Mouse (Mus musculus): ENCODE results near the gene Gm49776. TPM values are rescaled to one million over a fixed set of nuclear protein-coding genes. Genes with fewer than 3 reads are reported as not detected.

Gene Gm49776
- polyA plus RNA-seq, 1 experiment from 2014 or later: 3.3 TPM

DNA sequence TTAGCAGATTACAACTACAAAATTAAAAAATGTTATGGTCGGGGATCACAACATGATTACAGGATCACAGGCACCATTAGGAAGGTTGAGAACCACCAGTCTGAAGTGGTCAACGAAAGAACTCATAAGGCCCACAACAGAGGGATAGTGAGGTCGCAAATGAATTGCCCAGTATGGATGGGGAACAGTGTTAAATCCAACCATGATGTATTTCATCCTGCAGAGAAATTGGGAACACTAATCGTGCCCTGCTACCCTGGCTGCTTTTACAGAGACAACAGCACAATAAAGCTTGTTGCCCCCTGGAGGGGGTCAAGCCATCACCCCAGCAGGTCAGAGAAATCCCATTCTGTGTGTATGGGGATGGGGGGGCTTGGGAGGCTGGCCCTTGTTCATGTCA, 7.9 kb downstream of the Gm49776 start:
- H3K36me3 ChIP-seq: peaks cover 69% of the 10 kb centered on the region
- H3K27me3 ChIP-seq: no peaks in the 10 kb centered on the region
- H3K9ac ChIP-seq (replicated peaks): peak overlapping the region; percentile 97
- WGBS: 66% methylated on average over 4 of the region's 4 CpGs
- peak overlapping the region; percentile 92 for H3K4me3 ChIP-seq (replicated peaks)
- no peak for ATAC-seq (ENCODE audit: insufficient number of reproducible peaks, insufficient read depth, low FRiP score, low TSS enrichment, low read depth)
- peak overlapping the region; percentile 95 for H3K4me2 ChIP-seq
- peak overlapping the region; percentile 93; the same call in 1 of the 2 replicates for H3K27ac ChIP-seq
- H3K4me1 ChIP-seq (replicated peaks): peaks cover 37% of the 10 kb centered on the region
- H3K9me3 ChIP-seq: no peaks in the 10 kb centered on the region

DNA sequence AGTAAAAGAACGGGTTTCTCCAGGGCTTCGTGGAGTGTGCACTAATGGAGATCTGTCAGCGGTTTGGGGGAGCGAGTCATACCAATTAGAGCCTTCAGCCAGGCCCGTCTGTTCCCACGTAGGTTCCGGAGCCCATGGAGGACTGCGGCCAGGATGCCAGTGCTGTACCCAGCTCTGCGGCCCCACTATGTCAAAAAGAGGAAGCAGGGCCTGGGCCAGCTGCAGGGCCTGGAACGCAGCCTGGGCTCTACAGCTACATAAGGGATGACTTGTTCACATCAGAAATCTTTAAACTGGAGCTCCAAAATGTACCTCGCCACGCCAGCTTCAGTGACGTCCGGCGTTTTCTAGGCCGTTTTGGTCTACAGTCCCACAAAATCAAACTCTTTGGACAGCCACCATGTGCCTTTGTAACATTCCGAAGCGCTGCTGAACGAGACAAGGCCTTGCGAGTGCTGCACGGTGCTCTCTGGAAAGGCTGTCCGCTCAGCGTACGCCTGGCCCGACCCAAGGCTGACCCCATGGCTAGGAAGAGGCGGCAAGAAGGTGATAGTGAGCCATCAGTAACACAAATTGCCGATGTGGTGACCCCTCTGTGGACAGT, 8.7 kb downstream of the Gm49776 start:
- H3K27ac ChIP-seq: peak overlapping the region; percentile 93
- H3K4me2 ChIP-seq: peak overlapping the region; percentile 95
- H3K9ac ChIP-seq (replicated peaks): peak overlapping the region; percentile 97
- H3K4me3 ChIP-seq (replicated peaks): peak overlapping the region; percentile 92
- WGBS: 5% methylated on average over 27 of the region's 27 CpGs
- H3K36me3 ChIP-seq: peaks cover 69% of the 10 kb centered on the region
- ATAC-seq (ENCODE audit: insufficient number of reproducible peaks, insufficient read depth, low FRiP score, low TSS enrichment, low read depth): peak; percentile 9
- peaks cover 37% of the 10 kb centered on the region for H3K4me1 ChIP-seq (replicated peaks)
- H3K9me3 ChIP-seq: no peaks in the 10 kb centered on the region
- H3K27me3 ChIP-seq: no peaks in the 10 kb centered on the region

DNA sequence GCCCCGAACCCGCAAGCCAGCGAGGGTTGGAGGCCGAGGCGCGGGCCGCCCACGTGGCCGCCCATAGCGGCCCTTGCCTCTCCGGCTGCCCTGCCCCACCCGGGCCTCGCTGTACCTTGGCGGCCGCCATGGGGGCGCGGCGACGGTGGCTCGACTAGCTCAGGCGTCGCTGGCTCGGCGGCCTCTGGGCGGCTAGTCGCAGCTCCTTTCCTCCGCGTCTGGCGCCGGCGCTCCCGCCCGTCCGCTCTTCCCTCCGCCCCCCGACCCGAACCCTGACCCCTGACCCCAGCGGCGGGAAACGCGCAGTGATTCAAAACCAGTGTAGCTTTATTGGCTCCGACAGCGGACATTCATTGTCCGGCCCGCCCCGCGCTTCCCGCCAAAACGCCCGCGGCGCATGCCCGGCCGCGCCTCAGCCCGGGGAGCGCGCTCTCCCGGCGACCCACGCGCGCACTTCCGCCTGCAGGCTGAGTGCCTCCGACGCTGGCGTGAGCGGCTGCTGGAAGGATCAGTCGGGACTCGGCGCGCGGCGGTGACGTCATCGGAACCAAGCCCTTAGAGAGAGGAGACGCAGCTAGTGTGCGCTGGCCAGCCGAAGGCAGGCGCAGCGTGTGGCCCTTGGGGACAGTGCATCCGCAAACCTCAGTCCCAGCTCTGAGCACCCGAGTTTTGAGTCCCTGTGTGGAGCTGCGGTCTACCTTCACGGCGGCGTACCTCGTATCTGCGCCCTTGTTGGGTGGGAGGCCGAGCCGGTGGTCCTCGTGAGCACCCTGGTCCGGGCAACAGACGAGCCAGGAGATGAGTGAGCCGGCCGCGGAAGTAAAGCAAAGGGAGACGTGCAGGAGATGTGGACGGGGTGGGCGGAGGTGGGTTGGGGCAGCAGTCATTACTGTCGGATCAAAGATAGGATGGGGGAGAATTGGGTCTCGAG, 9.4 kb downstream of the Gm49776 start, which contains the start of the genes Trmt2a and Ranbp1:
Trmt2a (plus strand) TSS at position 247 of the 931 bp plus-strand sequence.
Ranbp1 (minus strand) TSS at position 300 of the 931 bp plus-strand sequence.
- Histone ChIP-seq H3K27me3 (no peaks in the 10 kb centered on the region), H3K4me1 (replicated peaks) (peaks cover 37% of the 10 kb centered on the region), H3K9me3 (no peaks in the 10 kb centered on the region), H3K36me3 (peaks cover 69% of the 10 kb centered on the region), H3K9ac (replicated peaks) (peak within 1 kb of the TSS; percentile 97), H3K27ac (peak within 1 kb of the TSS; percentile 93), H3K4me2 (peak within 1 kb of the TSS; percentile 95), H3K4me3 (replicated peaks) (peak within 1 kb of the TSS; percentile 92)
- under 1% methylated on average over 93 of the region's 102 CpGs for WGBS
- peak; percentile 96 for ATAC-seq (ENCODE audit: insufficient number of reproducible peaks, insufficient read depth, low FRiP score, low TSS enrichment, low read depth)

DNA sequence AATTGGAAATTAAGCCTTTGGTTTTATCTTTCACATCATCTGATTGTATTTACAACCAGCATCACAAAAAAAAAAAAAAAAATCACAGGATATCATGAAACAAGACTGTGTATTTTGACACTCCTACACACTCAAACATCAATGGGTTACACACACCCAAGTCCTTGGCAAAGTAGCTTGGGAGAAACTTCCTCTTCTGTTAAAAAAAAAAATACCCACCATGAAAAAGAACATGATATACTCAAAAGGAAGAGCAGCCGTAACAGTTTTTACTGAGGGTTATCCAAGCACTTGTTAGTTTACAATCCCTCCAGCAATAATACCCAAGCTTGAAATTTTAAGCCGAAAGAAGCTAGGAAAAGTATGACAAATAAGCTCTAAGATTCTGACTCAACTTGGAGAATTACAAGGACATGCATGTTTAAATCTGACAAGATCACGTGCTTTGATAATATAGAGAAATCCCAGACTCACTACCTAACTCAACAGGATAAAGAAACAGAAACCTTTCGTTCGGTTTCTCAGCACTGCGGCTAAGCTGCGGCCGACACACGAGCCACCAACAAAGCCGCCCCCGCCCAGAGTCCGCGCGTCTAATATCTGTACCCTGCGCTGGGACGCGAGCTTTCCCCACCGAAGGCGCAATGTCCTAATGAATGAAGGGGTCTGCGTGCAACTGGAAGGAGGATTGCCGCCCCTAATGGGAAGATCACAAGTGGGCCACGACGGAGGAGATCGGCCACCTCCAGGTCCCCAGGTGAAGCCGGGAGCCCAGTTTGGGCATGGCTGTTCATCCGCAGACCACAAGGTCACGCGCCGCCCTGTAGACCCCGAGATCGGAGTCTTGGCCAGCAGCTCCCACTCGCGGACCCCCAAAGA, 10.4 kb downstream of the Gm49776 start:
- WGBS: under 1% methylated on average over 33 of the region's 33 CpGs

DNA sequence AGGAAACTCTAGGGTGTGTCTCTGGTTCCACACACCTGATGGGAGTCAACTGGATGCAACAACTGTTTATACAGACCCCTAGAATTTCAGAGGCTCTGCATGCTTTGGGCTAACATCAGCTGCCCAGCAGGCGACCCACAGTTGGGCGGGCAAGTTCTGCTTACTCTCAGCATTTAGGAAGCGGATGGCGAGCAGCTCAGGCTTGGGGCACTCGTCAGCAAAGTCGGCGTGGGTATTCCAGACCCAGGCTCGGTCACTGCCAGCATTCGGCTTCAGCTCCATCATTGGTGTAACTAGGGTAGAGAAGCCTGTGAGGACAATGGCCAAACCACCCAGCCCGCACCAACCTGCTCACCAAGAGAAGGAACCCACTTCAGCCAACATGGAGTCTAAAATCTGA, 16.5 kb downstream of the Gm49776 start:
- peaks cover 92% of the 10 kb centered on the region for H3K36me3 ChIP-seq
- no peak for ATAC-seq (ENCODE audit: insufficient number of reproducible peaks, insufficient read depth, low FRiP score, low TSS enrichment, low read depth)
- H3K9me3 ChIP-seq: no peaks in the 10 kb centered on the region
- H3K27ac ChIP-seq: no peak overlapping the region
- H3K4me2 ChIP-seq: no peak overlapping the region
- 95% methylated on average over 10 of the region's 10 CpGs for WGBS
- no peak overlapping the region for H3K4me3 ChIP-seq (replicated peaks)
- no peaks in the 10 kb centered on the region for H3K27me3 ChIP-seq
- no peak overlapping the region for H3K9ac ChIP-seq (replicated peaks)
- peaks cover 7% of the 10 kb centered on the region for H3K4me1 ChIP-seq (replicated peaks)

More for the DNA sequence above, 10.4 kb downstream of the Gm49776 start:
- Histone ChIP-seq H3K36me3 (peaks cover 69% of the 10 kb centered on the region), H3K27ac (peak overlapping the region; percentile 93), H3K4me1 (replicated peaks) (peaks cover 37% of the 10 kb centered on the region), H3K27me3 (no peaks in the 10 kb centered on the region), H3K9ac (replicated peaks) (peak overlapping the region; percentile 97), H3K4me2 (peak overlapping the region; percentile 95), H3K4me3 (replicated peaks) (peak overlapping the region; percentile 92), H3K9me3 (no peaks in the 10 kb centered on the region)
- ATAC-seq (ENCODE audit: insufficient number of reproducible peaks, insufficient read depth, low FRiP score, low TSS enrichment, low read depth): no peak

DNA sequence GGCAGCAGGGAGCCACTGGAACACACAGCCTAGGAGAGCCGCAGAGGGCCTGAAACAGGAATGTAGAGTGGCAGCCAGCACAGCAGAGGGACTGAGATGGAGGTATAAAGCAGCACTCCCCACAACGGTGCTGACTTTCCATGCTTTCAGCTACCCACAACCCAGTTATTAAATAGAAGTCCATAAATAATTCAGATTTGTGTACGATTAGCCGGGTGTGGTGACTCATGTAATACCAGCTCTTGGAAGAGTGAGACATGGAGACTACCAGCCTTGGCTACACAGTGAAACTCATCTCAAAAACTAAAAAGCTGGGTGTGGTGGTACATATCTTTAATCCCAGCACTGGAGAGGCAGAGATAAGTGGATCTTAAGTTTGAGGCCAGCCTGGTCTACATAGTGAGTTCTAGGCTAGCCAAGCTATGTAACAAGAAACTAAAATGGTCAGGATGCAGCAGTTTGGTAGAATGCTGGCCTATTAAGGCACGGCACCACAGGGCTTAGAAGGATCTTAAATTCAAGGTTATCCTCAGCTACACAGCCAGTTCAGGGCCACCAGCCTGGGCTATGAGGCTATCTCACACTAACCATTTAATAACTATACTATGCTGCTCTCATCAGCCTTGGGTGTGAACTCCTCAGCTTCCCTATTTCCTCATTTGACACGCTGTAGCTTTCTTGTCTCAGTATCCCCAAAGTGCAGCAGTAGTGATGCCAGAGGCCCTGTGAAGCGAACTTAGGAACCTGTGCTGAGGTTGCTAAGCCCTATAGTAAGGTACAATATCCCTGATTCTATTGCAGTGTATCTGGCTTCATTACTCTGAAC, 21.2 kb downstream of the Gm49776 start:
- Histone ChIP-seq H3K36me3 (peaks cover 45% of the 10 kb centered on the region), H3K9me3 (no peaks in the 10 kb centered on the region), H3K4me2 (peak overlapping the region; percentile 93), H3K4me1 (replicated peaks) (peaks cover 25% of the 10 kb centered on the region), H3K4me3 (replicated peaks) (no peak overlapping the region), H3K27me3 (no peaks in the 10 kb centered on the region), H3K27ac (no peak overlapping the region; the same call in 1 of the 2 replicates), H3K9ac (replicated peaks) (peak overlapping the region; percentile 85; the same call in 1 of the 2 replicates)
- no peak for ATAC-seq (ENCODE audit: insufficient number of reproducible peaks, insufficient read depth, low FRiP score, low TSS enrichment, low read depth)
- 74% methylated on average over 7 of the region's 7 CpGs for WGBS

DNA sequence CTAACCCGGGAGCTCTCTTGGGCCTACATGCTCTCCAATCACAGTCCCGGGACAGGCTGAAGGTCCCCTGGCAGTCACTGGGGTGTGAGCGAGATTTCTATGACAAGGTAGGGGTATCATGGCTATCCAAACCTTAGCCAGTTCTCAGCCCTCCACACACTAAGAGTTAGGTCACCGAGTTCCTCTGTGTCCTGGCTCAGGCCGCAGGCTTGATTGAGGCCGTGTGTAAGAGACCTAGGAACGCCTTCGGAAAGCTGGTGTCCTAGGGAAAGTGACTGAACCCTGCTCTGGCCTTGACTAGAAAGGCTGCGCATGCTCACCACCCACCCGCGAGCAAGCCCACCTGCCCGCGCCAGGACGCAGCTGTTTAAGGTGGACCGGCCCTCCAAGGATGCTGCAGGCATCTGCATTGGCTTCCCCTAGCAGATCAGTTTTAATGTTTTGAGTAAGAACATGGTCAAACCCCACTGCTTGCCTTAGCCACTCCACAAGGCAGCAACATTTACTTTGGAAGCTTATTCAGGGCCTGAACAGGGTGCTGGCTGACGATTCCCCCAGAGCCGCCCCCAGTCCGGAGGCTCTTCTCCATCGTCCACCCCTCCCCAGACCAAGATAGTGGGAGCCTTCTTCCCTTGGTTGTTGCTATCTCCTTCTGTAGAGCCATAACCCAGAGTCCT, 22.6 kb downstream of the Gm49776 start:
- ATAC-seq (ENCODE audit: insufficient number of reproducible peaks, insufficient read depth, low FRiP score, low TSS enrichment, low read depth): peak; percentile 58; the same call in 1 of the 2 replicates
- Histone ChIP-seq H3K9ac (replicated peaks) (peak overlapping the region; percentile 85), H3K4me1 (replicated peaks) (peaks cover 25% of the 10 kb centered on the region), H3K4me3 (replicated peaks) (peak overlapping the region; percentile 83), H3K9me3 (no peaks in the 10 kb centered on the region), H3K27ac (peak overlapping the region; percentile 92), H3K4me2 (peak overlapping the region; percentile 93), H3K27me3 (no peaks in the 10 kb centered on the region), H3K36me3 (peaks cover 33% of the 10 kb centered on the region)
- WGBS: 7% methylated on average over 19 of the region's 19 CpGs

DNA sequence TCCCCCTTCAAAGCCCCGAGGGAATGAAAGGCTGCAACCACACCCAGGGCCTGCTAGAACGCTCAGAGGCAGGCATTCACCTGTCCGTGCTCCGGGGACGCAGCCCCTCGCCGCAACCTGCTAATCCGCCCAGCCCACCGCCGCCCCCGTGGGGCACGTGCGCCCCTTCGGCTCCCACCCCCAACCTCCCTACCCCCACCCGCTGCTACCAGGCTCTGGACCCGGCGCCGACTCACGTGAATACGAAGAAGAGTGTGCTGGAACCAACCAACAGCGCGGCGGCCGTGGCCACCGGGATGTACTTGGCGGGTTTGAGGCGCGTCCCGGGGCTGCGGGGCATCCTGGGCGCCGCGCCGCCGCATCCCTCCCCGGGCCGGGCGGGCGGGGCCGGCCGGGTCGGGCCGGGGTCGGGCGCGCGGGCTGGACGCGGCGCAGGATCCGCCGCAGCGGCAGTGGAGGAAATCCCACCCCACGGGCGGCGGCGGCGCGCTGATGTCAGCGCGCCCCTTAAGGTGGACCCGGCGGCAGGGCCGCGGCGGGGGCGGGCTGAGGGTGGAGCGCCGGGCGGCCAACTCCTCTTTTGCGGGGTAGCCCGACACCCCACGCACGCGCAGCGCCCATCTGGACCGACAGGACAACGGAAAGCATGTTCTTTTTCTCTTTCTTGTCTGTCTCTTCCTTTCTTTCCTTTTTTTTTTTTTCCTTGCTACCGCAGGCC, 23.3 kb downstream of the Gm49776 start, which contains the start of gene Zdhhc8:
Zdhhc8 (minus strand) TSS at position 466 of the 718 bp plus-strand sequence.
- peaks cover 29% of the 10 kb centered on the region for H3K36me3 ChIP-seq
- no peaks in the 10 kb centered on the region for H3K9me3 ChIP-seq
- H3K4me2 ChIP-seq: peak within 1 kb of the TSS; percentile 93
- H3K27ac ChIP-seq: peak within 1 kb of the TSS; percentile 92
- peaks cover 31% of the 10 kb centered on the region for H3K4me1 ChIP-seq (replicated peaks)
- ATAC-seq (ENCODE audit: insufficient number of reproducible peaks, insufficient read depth, low FRiP score, low TSS enrichment, low read depth): peak; percentile 72
- under 1% methylated on average over 68 of the region's 79 CpGs for WGBS
- peak within 1 kb of the TSS; percentile 83 for H3K4me3 ChIP-seq (replicated peaks)
- H3K27me3 ChIP-seq: no peaks in the 10 kb centered on the region
- H3K9ac ChIP-seq (replicated peaks): peak within 1 kb of the TSS; percentile 85

DNA sequence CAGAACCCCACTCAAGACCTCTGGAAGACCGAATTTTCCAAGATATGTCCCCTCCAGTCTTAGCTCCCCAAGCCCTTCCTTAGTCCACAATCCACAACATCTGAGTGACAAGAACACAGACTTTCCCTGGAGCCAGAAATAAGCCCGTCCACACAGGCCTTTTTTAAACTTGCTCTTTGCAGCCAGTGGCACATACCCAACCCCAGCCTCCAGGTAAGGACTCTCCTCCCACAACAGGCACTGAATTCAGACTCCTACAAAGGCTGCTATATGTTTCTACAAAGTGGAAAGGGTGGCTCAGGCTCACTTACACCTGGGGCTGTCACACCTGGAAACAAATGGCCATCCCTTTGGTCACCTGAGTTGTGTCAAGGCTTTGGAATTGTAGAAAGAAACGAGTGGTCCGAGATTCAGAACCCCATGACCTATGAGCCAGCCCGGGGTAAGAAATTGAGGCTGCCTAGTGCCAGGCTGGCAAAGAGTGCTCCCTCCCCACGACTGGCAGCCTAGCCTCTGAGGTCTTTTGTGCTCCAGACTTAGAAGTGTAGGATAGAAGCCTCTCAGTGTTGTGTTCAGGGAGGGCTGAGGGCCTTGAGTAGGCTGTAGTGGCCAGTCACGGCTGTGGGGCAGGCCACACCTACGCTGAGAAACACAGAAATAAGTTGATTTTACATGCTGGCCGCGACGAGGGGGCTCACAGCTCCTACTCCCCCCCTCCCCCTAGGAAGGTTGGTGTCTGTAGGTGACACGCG, 24.0 kb downstream of the Gm49776 start:
- Histone ChIP-seq H3K4me3 (replicated peaks) (peak overlapping the region; percentile 83), H3K27ac (peak overlapping the region; percentile 92), H3K9me3 (no peaks in the 10 kb centered on the region), H3K4me1 (replicated peaks) (peaks cover 37% of the 10 kb centered on the region), H3K4me2 (peak overlapping the region; percentile 93), H3K9ac (replicated peaks) (peak overlapping the region; percentile 85), H3K27me3 (no peaks in the 10 kb centered on the region), H3K36me3 (peaks cover 24% of the 10 kb centered on the region)
- 19% methylated on average over 13 of the region's 13 CpGs for WGBS
- no peak for ATAC-seq (ENCODE audit: insufficient number of reproducible peaks, insufficient read depth, low FRiP score, low TSS enrichment, low read depth)

All from limb, embryonic 12.5 days (tissue).